Mouse (Mus musculus) C2C12 (cell line): ENCODE measurements at regions not wholly inside any gene's neighbourhood (a gene's known extent, or its start where the extent isn't known, plus 50 kb on each side); places are given as distances from the start of the nearest gene placed in this dataset.

Experiments used
- CTCF ChIP-seq: IDR thresholded peaks from one replicate; pipeline ENCODE4 v1.5.1; 2011; ENCODE audit not compliant: control insufficient read depth, insufficient read depth, insufficient read length
- MAX ChIP-seq: IDR thresholded peaks from one replicate; pipeline ENCODE4 v1.6.1; 2011; ENCODE audit warnings: mild to moderate bottlenecking, control low read depth

GRCm38 (mm10) chr15:38419621-38420020 lies 994.3 kb downstream of the 4930447A16Rik start:
- TF ChIP-seq CTCF = no peak
- no peak for TF ChIP-seq MAX
